8 mouse cellular contexts compared by ENCODE assay signal in the genomic region with DNA sequence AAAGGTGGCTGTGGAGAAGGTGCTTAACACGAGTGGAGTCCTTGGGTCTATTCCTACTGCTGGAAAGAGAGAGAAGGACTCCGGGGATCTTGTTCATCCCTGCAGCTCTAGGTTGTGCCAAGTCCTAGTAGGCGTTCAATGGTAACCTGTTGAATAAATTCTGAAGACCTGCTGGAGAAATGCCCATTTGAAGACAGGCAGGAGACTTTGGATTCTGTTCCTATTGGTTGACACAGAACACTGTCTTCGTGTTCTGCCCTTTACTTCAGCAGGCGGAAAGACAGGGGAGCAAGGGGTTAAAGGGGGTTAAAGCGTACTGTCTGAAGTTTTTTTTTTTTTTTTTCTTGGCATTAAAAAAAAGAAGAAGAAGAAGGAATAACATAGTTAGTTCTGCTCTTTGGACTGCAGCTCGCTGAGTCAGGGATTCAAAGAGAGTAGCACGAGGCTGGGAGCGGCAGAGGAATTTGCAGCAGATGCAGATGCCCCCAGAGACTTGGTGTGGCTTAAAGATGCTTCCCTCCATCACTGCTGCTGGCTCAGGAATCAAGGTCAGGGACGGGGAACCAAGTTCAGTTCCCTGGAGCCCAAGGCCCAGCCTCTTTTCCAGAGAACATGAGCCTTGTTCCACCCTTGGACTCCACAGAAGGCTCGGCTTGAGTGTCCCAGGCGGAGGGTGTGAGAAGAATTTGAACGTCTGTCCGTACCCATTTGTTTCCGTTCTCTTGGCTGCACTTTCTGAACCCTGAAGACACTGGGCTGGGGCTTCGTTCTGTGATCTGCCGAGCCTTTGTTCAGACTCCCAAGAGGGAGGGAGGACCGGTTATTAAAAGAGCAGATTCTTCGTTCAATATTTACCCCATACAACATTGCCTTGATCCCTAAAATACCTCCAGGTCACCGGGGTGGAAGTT. TPM values are rescaled to one million over a fixed set of nuclear protein-coding genes. Genes with fewer than 3 reads are reported as not detected.
DNase-seq lines count a peak whose midpoint lies in the region; ATAC-seq and TF ChIP-seq lines count a peak whose summit lies in the region.

No protein-coding gene starts in this region.

- H3K4me2 ChIP-seq in liver, embryonic 12.5 days, result no peak overlapping the region

- no peak for TF ChIP-seq CTCF in liver, adult 2 months (IDR thresholded peaks at IDR 0.05; ENCODE audit: low read depth, low read length)
- TF ChIP-seq CTCF in kidney, adult 2 months (conservative IDR thresholded peaks at IDR 0.05; ENCODE audit: insufficient read depth, insufficient read length, low read depth, low read length), result no peak

- DNase-seq in liver, adult 2 months (ENCODE audit: extremely low read depth, low read depth, low spot score), result no peak
- peak; percentile 88 for DNase-seq in gastrocnemius, adult 18-20 months (ENCODE audit: low spot score)
- peak; percentile 88 for DNase-seq in kidney, adult 2 months
- DNase-seq in skeletal muscle tissue, adult 2 months (ENCODE audit: low read depth, low spot score), result peak; percentile 92
- DNase-seq in thymus, postnatal 14 days, result no peak
- DNase-seq in frontal cortex, postnatal 36 days (ENCODE audit: low spot score in 2 of 2), result no peak
- DNase-seq in right cerebral cortex, postnatal 14 days, result no peak

- no peaks in the 10 kb centered on the region for H3K79me2 ChIP-seq in liver, adult 2 months (ENCODE audit: control insufficient read depth, insufficient read depth, low read length)

- no peak for TF ChIP-seq POLR2A in liver, adult 2 months (IDR thresholded peaks at IDR 0.05; ENCODE audit: extremely low read depth, insufficient read depth, low read length)
- TF ChIP-seq POLR2A in kidney, adult 2 months (IDR thresholded peaks at IDR 0.05; ENCODE audit: low read depth, low read length), result no peak

- no peaks in the 10 kb centered on the region for H3K27me3 ChIP-seq in liver, adult 2 months (ENCODE audit: control insufficient read depth, insufficient read depth, low read length)
- no peaks in the 10 kb centered on the region for H3K27me3 ChIP-seq in liver, embryonic 12.5 days (replicated peaks)
- no peaks in the 10 kb centered on the region for H3K27me3 ChIP-seq in kidney, adult 2 months (replicated peaks; ENCODE audit: control insufficient read depth, insufficient read depth, low read length)

- 0 out of 2 replicates have a peak, but pooled peaks cover 3% of the 10 kb centered on the region for H3K4me1 ChIP-seq in liver, adult 2 months (ENCODE audit: control insufficient read depth, insufficient read depth, low read length)
- H3K4me1 ChIP-seq in liver, embryonic 12.5 days, result peaks cover 11% of the 10 kb centered on the region
- peaks cover 10% of the 10 kb centered on the region; the same call in 1 of the 2 replicates for H3K4me1 ChIP-seq in kidney, adult 2 months (ENCODE audit: control insufficient read depth, insufficient read depth, low read length)

- peak overlapping the region; percentile 31 for H3K27ac ChIP-seq in liver, adult 2 months (replicated peaks; ENCODE audit: insufficient read depth, low read depth, low read length)
- no peak overlapping the region for H3K27ac ChIP-seq in liver, embryonic 12.5 days
- H3K27ac ChIP-seq in kidney, adult 2 months (ENCODE audit: insufficient read depth, low read depth, low read length), result peak overlapping the region; percentile 49

- WGBS in liver, adult 2 months, result 58% methylated on average over 20 of the region's 20 CpGs
- WGBS in liver, embryonic 12.5 days (ENCODE audit: insufficient replicate concordance), result 58% methylated on average over 20 of the region's 20 CpGs
- WGBS in kidney, adult 2 months, result 26% methylated on average over 20 of the region's 20 CpGs

- H3K9me3 ChIP-seq in liver, embryonic 12.5 days (replicated peaks), result peaks cover 13% of the 10 kb centered on the region; the same call in 1 of the 2 replicates

- H3K36me3 ChIP-seq in liver, adult 2 months (ENCODE audit: control insufficient read depth, insufficient read depth, low read length), result no peaks in the 10 kb centered on the region
- H3K36me3 ChIP-seq in liver, embryonic 12.5 days, result no peaks in the 10 kb centered on the region
- no peaks in the 10 kb centered on the region for H3K36me3 ChIP-seq in kidney, adult 2 months (ENCODE audit: control insufficient read depth, insufficient read depth, low read length)

- H3K9ac ChIP-seq in liver, adult 2 months (ENCODE audit: low read depth, low read length), result no peak overlapping the region
- H3K9ac ChIP-seq in liver, embryonic 12.5 days, result no peak overlapping the region

- ATAC-seq in liver, embryonic 12.5 days, result no peak

- H3K4me3 ChIP-seq in liver, adult 2 months (ENCODE audit: insufficient read depth, low read depth, low read length), result no peak overlapping the region
- no peak overlapping the region for H3K4me3 ChIP-seq in liver, embryonic 12.5 days
- H3K4me3 ChIP-seq in kidney, adult 2 months (ENCODE audit: insufficient read depth, low read depth, low read length), result no peak overlapping the region

RNA-seq across cellular contexts. Expression of gene Capzb, which starts 17.4 kb away (rescaled TPM):
- 51.4 and 58.5 TPM in 2 replicates for total RNA-seq in liver, adult 2 months (2014; rRNA removed)
- polyA plus RNA-seq in liver, adult 2 months (2012; rRNA removed), result 52.6 and 56.4 TPM in 2 replicates
- polyA plus RNA-seq in liver, embryonic 12.5 days (2016; fragmentation: Nextera tagmentation; extraction: Ambion mirVana), result 208 and 209 TPM in 2 replicates
- total RNA-seq in gastrocnemius, adult 18-20 months (2021), result 100 to 1,000 TPM; 416 to 422 TPM
- 102 and 134 TPM in 2 replicates for polyA plus RNA-seq in kidney, adult 2 months (2012; rRNA removed)

RNA-seq across cellular contexts. Expression of gene Minos1, which starts 44.4 kb away (rescaled TPM):
- total RNA-seq in liver, adult 2 months (2014; rRNA removed), result 45.2 and 55.5 TPM in 2 replicates
- polyA plus RNA-seq in liver, adult 2 months (2012; rRNA removed), result 26.3 and 29.7 TPM in 2 replicates
- 401 and 406 TPM in 2 replicates for polyA plus RNA-seq in liver, embryonic 12.5 days (2016; fragmentation: Nextera tagmentation; extraction: Ambion mirVana)
- total RNA-seq in gastrocnemius, adult 18-20 months (2021), result 100 to 1,000 TPM; 310 to 342 TPM
- 100 and 157 TPM in 2 replicates for polyA plus RNA-seq in kidney, adult 2 months (2012; rRNA removed)

Comparison
In these comparisons a context has a peak if more than half of its experiments do, and no peak if none do; other contexts are left out.
1. DNase-seq: peak in gastrocnemius, adult 18-20 months (single experiment), kidney, adult 2 months (single experiment) and skeletal muscle tissue, adult 2 months (single experiment); none in liver, adult 2 months (single experiment), thymus, postnatal 14 days (single experiment), frontal cortex, postnatal 36 days (0 of 2) and right cerebral cortex, postnatal 14 days (single experiment).